Mouse (Mus musculus) gastrocnemius, postnatal 10 days (tissue): ENCODE measurements around the gene Zfp366. TPM values are rescaled to one million over a fixed set of nuclear protein-coding genes. Genes with fewer than 3 reads are reported as not detected.

ENCODE experiments used
- total RNA-seq, 2 experiments: library from RNA; stranded (reverse); gene quantifications; 2 replicates each; pipeline ENCODE4 v1.2.3; 2021

The Zfp366 gene
- total RNA-seq, 2 experiments from 2014 or later = 6.1 to 6.5 TPM

Other genes with a start within 250 kb of the Zfp366 start
- gene 1700024P04Rik, start 200.3 kb upstream of the Zfp366 start, total RNA-seq = not detected
- 10 to 100 TPM; 23.4 to 24.1 TPM for gene Ptcd2, start 159.9 kb downstream of the Zfp366 start, total RNA-seq
- gene Mrps27, start 160.0 kb downstream of the Zfp366 start, total RNA-seq = 10 to 100 TPM; 27.5 to 28.4 TPM